25 mouse cellular contexts compared by ENCODE assay signal in the genomic region with DNA sequence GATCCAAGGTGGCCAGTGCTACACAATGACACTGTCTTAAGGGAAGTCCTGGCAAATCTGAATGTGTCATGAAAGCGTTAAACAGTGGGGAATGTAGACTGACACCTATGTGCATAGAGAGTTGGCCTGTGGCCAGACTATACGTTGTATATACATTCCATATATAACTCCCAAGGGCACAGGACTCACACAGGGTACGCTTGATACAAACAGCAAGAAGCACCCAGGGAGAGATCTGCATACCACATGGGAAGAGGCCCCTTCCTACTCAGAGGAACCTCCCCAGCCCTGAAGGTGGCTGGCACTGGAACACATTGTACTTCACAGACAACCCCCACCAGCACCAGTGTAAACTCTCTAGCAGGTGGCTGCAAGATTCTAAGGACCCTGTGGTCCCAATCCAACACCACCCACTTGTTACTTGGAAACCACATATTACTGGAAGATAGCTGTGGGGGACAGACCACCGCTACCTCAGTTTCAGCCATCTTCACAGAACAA. TPM values are rescaled to one million over a fixed set of nuclear protein-coding genes. Genes with fewer than 3 reads are reported as not detected.
DNase-seq lines count a peak whose midpoint lies in the region; ATAC-seq lines count a peak whose summit lies in the region.
"Had no signal": no experiment of that assay in that cellular context is flagged by ENCODE, and none has a peak within 500 bp of the region (broad histone marks: within the 10 kb centered on the region; RNA-seq: fewer than 3 reads in every experiment).

No protein-coding gene starts in this region.

- H3K4me1 ChIP-seq in lung, embryonic 16.5 days (replicated peaks; ENCODE audit: control insufficient read depth, insufficient read depth, low read length): peaks cover 11% of the 10 kb centered on the region; the same call in 1 of the 2 replicates

- no peaks in the 10 kb centered on the region for H3K9me3 ChIP-seq in lung, embryonic 16.5 days (ENCODE audit: control insufficient read depth, low read length)
- H3K9me3 ChIP-seq: embryonic facial prominence, embryonic 12.5 days had no signal

- no peak for DNase-seq in lung, postnatal 25 days (ENCODE audit: low spot score)
- DNase-seq in induced T-regulatory cell, adult 2 months (ENCODE audit: low read depth): peak; percentile 47
- DNase-seq in thymus, postnatal 4 days: peak; percentile 46
- no peak for DNase-seq in right cerebral cortex, postnatal 25 days
- DNase-seq: adrenal gland, postnatal 10 days; cerebellum, adult 11-12 months; forebrain, postnatal 0 days; gastrocnemius, adult 2 months; heart, adult 11 months; kidney, adult 8-10 months; kidney, postnatal 25 days; midbrain, embryonic 14.5 days; retina, postnatal 1 day had no signal

- H3K4me3 ChIP-seq in lung, embryonic 16.5 days (ENCODE audit: low read length): no peak overlapping the region
- H3K4me3 ChIP-seq: embryonic facial prominence, embryonic 12.5 days; gastrocnemius, adult 2 months had no signal

- H3K36me3 ChIP-seq in lung, embryonic 16.5 days (ENCODE audit: control insufficient read depth, insufficient read depth, low read length): no peaks in the 10 kb centered on the region
- H3K36me3 ChIP-seq: embryonic facial prominence, embryonic 12.5 days had no signal

- H3K27me3 ChIP-seq in lung, embryonic 16.5 days (ENCODE audit: control insufficient read depth, insufficient read depth, low read depth, low read length): no peaks in the 10 kb centered on the region
- H3K27me3 ChIP-seq: embryonic facial prominence, embryonic 12.5 days had no signal

- peak; percentile 32; the same call in 1 of the 2 replicates for ATAC-seq in lung, embryonic 16.5 days (ENCODE audit: low read depth)
- ATAC-seq in megakaryocyte-erythroid progenitor cell, adult 5-6 weeks (replicated peaks; ENCODE audit: low FRiP score, low TSS enrichment, poor library complexity, severe bottlenecking): 0 out of 2 replicates have a peak, but pooled peaks have one; percentile 24
- no peak for ATAC-seq in cerebellum, adult (ENCODE audit: insufficient number of reproducible peaks, low FRiP score, low TSS enrichment)
- ATAC-seq: forebrain, postnatal 0 days had no signal

- WGBS in lung, embryonic 16.5 days: 28% methylated on average over 4 of the region's 4 CpGs

- H3K27ac ChIP-seq in lung, embryonic 16.5 days (ENCODE audit: low read length): no peak overlapping the region
- H3K27ac ChIP-seq: embryonic facial prominence, embryonic 12.5 days; gastrocnemius, adult 2 months; macrophage had no signal

- no peak overlapping the region for H3K4me2 ChIP-seq in lung, embryonic 16.5 days (ENCODE audit: low read depth, low read length)
- H3K4me2 ChIP-seq: embryonic facial prominence, embryonic 12.5 days had no signal

- no peak overlapping the region for H3K9ac ChIP-seq in lung, embryonic 16.5 days (ENCODE audit: low read length)
- H3K9ac ChIP-seq: embryonic facial prominence, embryonic 12.5 days; forebrain, postnatal 0 days had no signal

RNA-seq across cellular contexts. Expression of a gene that starts 15.2 kb away (rescaled TPM):
- polyA plus RNA-seq in lung, embryonic 16.5 days (2015; fragmentation: Nextera tagmentation; extraction: Ambion mirVana): 0.90 and 1.6 TPM in 2 replicates
- 42.5 and 53.9 TPM in 2 replicates for total RNA-seq in megakaryocyte-erythroid progenitor cell, adult 5-6 weeks (2014; fragmentation: Nextera tagmentation)
- total RNA-seq in megakaryocyte-erythroid progenitor cell, adult 5-6 weeks (2017): 34.0 and 45.9 TPM in 2 replicates
- total RNA-seq: gastrocnemius, adult 2 months; left cerebral cortex, postnatal 10 days had no signal
- polyA plus RNA-seq: forebrain, postnatal 0 days; midbrain, embryonic 14.5 days had no signal

RNA-seq across cellular contexts. Expression of a gene that starts 24.1 kb away (rescaled TPM):
- not detected in 2 replicates for polyA plus RNA-seq in lung, embryonic 16.5 days (2015; fragmentation: Nextera tagmentation; extraction: Ambion mirVana)
- 0.35 and 2.6 TPM in 2 replicates for total RNA-seq in megakaryocyte-erythroid progenitor cell, adult 5-6 weeks (2014; fragmentation: Nextera tagmentation)
- total RNA-seq in megakaryocyte-erythroid progenitor cell, adult 5-6 weeks (2017): 0.42 TPM in 1 of 2 replicates, not detected in the other
- total RNA-seq: CH12.LX; forebrain, postnatal 0 days; gastrocnemius, adult 2 months; left cerebral cortex, postnatal 10 days; liver, adult 2 months had no signal
- polyA plus RNA-seq: brain, embryonic 14.5 days; forebrain, postnatal 0 days; liver, adult 2 months; macrophage; midbrain, embryonic 14.5 days had no signal

RNA-seq across cellular contexts. Expression of a gene that starts 54.3 kb away (rescaled TPM):
- 20.1 and 24.0 TPM in 2 replicates for polyA plus RNA-seq in lung, embryonic 16.5 days (2015; fragmentation: Nextera tagmentation; extraction: Ambion mirVana)
- 6.8 TPM in 1 of 2 replicates, not detected in the other for total RNA-seq in megakaryocyte-erythroid progenitor cell, adult 5-6 weeks (2014; fragmentation: Nextera tagmentation)
- total RNA-seq in megakaryocyte-erythroid progenitor cell, adult 5-6 weeks (2017): 0.95 TPM in 1 of 2 replicates, not detected in the other
- total RNA-seq: CH12.LX; liver, adult 2 months had no signal
- polyA plus RNA-seq: liver, adult 2 months had no signal

RNA-seq across cellular contexts. Expression of a gene that starts 57.8 kb away (rescaled TPM):
- polyA plus RNA-seq in lung, embryonic 16.5 days (2015; fragmentation: Nextera tagmentation; extraction: Ambion mirVana): not detected in 2 replicates
- total RNA-seq in megakaryocyte-erythroid progenitor cell, adult 5-6 weeks (2014; fragmentation: Nextera tagmentation): not detected in 2 replicates
- not detected in 2 replicates for total RNA-seq in megakaryocyte-erythroid progenitor cell, adult 5-6 weeks (2017)
- total RNA-seq: adrenal gland, postnatal 10 days; forebrain, postnatal 0 days; gastrocnemius, adult 2 months; hematopoietic stem cell, adult 5-6 weeks; layer of hippocampus, postnatal 14 days; left cerebral cortex, postnatal 10 days; liver, adult 2 months had no signal
- polyA plus RNA-seq: brain, embryonic 14.5 days; embryonic facial prominence, embryonic 12.5 days; forebrain, postnatal 0 days; heart, embryonic 14.5 days; macrophage; midbrain, embryonic 14.5 days had no signal

Comparison
In these comparisons a context has a peak if more than half of its experiments do, and no peak if none do; other contexts are left out.
1. DNase-seq: peak in induced T-regulatory cell, adult 2 months (single experiment) and thymus, postnatal 4 days (single experiment); none in lung, postnatal 25 days (single experiment) and right cerebral cortex, postnatal 25 days (single experiment).